Comparison of ENCODE assay signal across 19 mouse cellular contexts in genomic region chr17:64573981-64574380, GRCm38 (mm10).
"Had no signal": no experiment of that assay in that cellular context is flagged by ENCODE, and none has a peak within 500 bp of the region (broad histone marks: within the 10 kb centered on the region; RNA-seq: fewer than 3 reads in every experiment).

No protein-coding gene starts in this region.

- H3K4me2 ChIP-seq: lung, embryonic 14.5 days; midbrain, embryonic 12.5 days; neural tube, embryonic 13.5 days; neural tube, embryonic 15.5 days had no signal

- H3K9me3 ChIP-seq: midbrain, embryonic 12.5 days; neural tube, embryonic 15.5 days had no signal

- H3K36me3 ChIP-seq: midbrain, embryonic 10.5 days; midbrain, embryonic 12.5 days; neural tube, embryonic 13.5 days; neural tube, embryonic 15.5 days had no signal

- H3K4me1 ChIP-seq: midbrain, embryonic 12.5 days; neural tube, embryonic 13.5 days; neural tube, embryonic 15.5 days had no signal

- H3K27ac ChIP-seq: midbrain, embryonic 10.5 days; midbrain, embryonic 12.5 days; neural tube, embryonic 13.5 days; neural tube, embryonic 15.5 days had no signal

- H3K27me3 ChIP-seq: midbrain, embryonic 12.5 days; neural tube, embryonic 13.5 days; neural tube, embryonic 15.5 days had no signal

- DNase-seq: lung, adult 18-20 months; lung, embryonic 14.5 days; lung, postnatal 10 days; lung, postnatal 4 days; midbrain, embryonic 14.5 days; retina, postnatal 1 day; right cerebral cortex, adult 18-20 months; right cerebral cortex, postnatal 25 days; right cerebral cortex, postnatal 4 days; spleen, adult 18-20 months; thymus, adult 18-20 months; thymus, postnatal 14 days; thymus, postnatal 36 days had no signal

- ATAC-seq: midbrain, embryonic 16.5 days had no signal

- H3K4me3 ChIP-seq: midbrain, embryonic 10.5 days; midbrain, embryonic 12.5 days; myocyte; neural tube, embryonic 13.5 days; neural tube, embryonic 15.5 days had no signal

- H3K9ac ChIP-seq: lung, embryonic 14.5 days; midbrain, embryonic 12.5 days; neural tube, embryonic 13.5 days; neural tube, embryonic 15.5 days had no signal
